20 mouse cellular contexts compared by ENCODE assay signal in genomic region chr2:109725261-109725660, GRCm38 (mm10). TPM values are rescaled to one million over a fixed set of nuclear protein-coding genes. Genes with fewer than 3 reads are reported as not detected.
"Had no signal": no experiment of that assay in that cellular context is flagged by ENCODE, and none has a peak within 500 bp of the region (broad histone marks: within the 10 kb centered on the region; RNA-seq: fewer than 3 reads in every experiment).

No protein-coding gene starts in this region.

- ATAC-seq: intestine, embryonic 15.5 days; liver, postnatal 0 days; midbrain, embryonic 15.5 days had no signal

- H3K9me3 ChIP-seq: intestine, embryonic 15.5 days; limb, embryonic 10.5 days; limb, embryonic 13.5 days; midbrain, embryonic 12.5 days; midbrain, embryonic 15.5 days; neural tube, embryonic 12.5 days; neural tube, embryonic 15.5 days; stomach, embryonic 15.5 days had no signal

- H3K9ac ChIP-seq: intestine, embryonic 15.5 days; limb, embryonic 13.5 days; liver, embryonic 14.5 days; liver, postnatal 0 days; midbrain, embryonic 12.5 days; midbrain, embryonic 15.5 days; neural tube, embryonic 12.5 days; neural tube, embryonic 15.5 days; stomach, embryonic 15.5 days had no signal

- H3K4me3 ChIP-seq: intestine, embryonic 15.5 days; layer of hippocampus, adult 2 months; limb, embryonic 10.5 days; limb, embryonic 13.5 days; midbrain, embryonic 12.5 days; midbrain, embryonic 15.5 days; neural tube, embryonic 12.5 days; neural tube, embryonic 15.5 days; stomach, embryonic 15.5 days had no signal

- H3K4me2 ChIP-seq: intestine, embryonic 15.5 days; limb, embryonic 13.5 days; midbrain, embryonic 12.5 days; midbrain, embryonic 15.5 days; neural tube, embryonic 12.5 days; neural tube, embryonic 15.5 days; stomach, embryonic 15.5 days had no signal

- DNase-seq: layer of hippocampus, adult 9-11 months; liver; liver, postnatal 0 days; retina, postnatal 1 day; right cerebral cortex, postnatal 25 days; spleen, adult 18-20 months; thymus, postnatal 25 days had no signal

- H3K4me1 ChIP-seq: intestine, embryonic 15.5 days; midbrain, embryonic 12.5 days; midbrain, embryonic 15.5 days; neural tube, embryonic 12.5 days; stomach, embryonic 15.5 days had no signal

- H3K27ac ChIP-seq: intestine, embryonic 15.5 days; kidney, postnatal 0 days; limb, embryonic 10.5 days; limb, embryonic 13.5 days; liver, embryonic 14.5 days; macrophage; midbrain, embryonic 12.5 days; midbrain, embryonic 15.5 days; neural tube, embryonic 12.5 days; neural tube, embryonic 15.5 days; stomach, embryonic 15.5 days had no signal

- H3K27me3 ChIP-seq: intestine, embryonic 15.5 days; limb, embryonic 13.5 days; midbrain, embryonic 12.5 days; midbrain, embryonic 15.5 days; neural tube, embryonic 12.5 days; neural tube, embryonic 15.5 days; stomach, embryonic 15.5 days had no signal

- H3K36me3 ChIP-seq: intestine, embryonic 15.5 days; midbrain, embryonic 12.5 days; midbrain, embryonic 15.5 days; neural tube, embryonic 15.5 days; stomach, embryonic 15.5 days had no signal

RNA-seq across cellular contexts. Expression of gene Bdnf, which starts 50.8 kb away (rescaled TPM):
- total RNA-seq: megakaryocyte, adult 5-6 weeks had no signal
- polyA plus RNA-seq: macrophage had no signal
